Mouse (Mus musculus) liver (tissue): ENCODE measurements at regions not wholly inside any gene's neighbourhood (a gene's known extent, or its start where the extent isn't known, plus 50 kb on each side); places are given as distances from the start of the nearest gene placed in this dataset.

ENCODE experiments used
- DNase-seq: peaks from one replicate; pipeline ENCODE4 v3.0.0-alpha.2; 2020; ENCODE audit warnings: mixed read lengths

GRCm38 (mm10) chr6:33117877-33118276 is 57.8 kb upstream of the Chchd3 start:
- DNase-seq = no peak

- DNase-seq = no peak
Observed at GRCm38 (mm10) chr6:33120581-33120980, 60.5 kb upstream of the Chchd3 start.

- DNase-seq = peak; percentile 70
Observed at GRCm38 (mm10) chr6:33126574-33126973, 66.5 kb upstream of the Chchd3 start.

- no peak for DNase-seq
Observed at GRCm38 (mm10) chr6:33136906-33137305, 76.8 kb upstream of the Chchd3 start.

- peak; percentile 18 for DNase-seq
Observed at GRCm38 (mm10) chr6:33137823-33138222, 77.8 kb upstream of the Chchd3 start.

GRCm38 (mm10) chr6:33166479-33166878 is 82.4 kb upstream of the Exoc4 start:
- no peak for DNase-seq

- no peak for DNase-seq
Observed at GRCm38 (mm10) chr6:33173606-33174005, 75.3 kb upstream of the Exoc4 start.

GRCm38 (mm10) chr6:33174616-33175015 is 74.3 kb upstream of the Exoc4 start:
- no peak for DNase-seq

GRCm38 (mm10) chr6:33189521-33190246 is 59.2 kb upstream of the Exoc4 start:
- no peak for DNase-seq

- peak; percentile 62 for DNase-seq
Observed at GRCm38 (mm10) chr6:33193823-33194222, 55.1 kb upstream of the Exoc4 start.
